Mouse (Mus musculus) ES-E14 (cell line): Measurements from ENCODE around the gene Lrrn2.

ENCODE experiments used
- CHD2 ChIP-seq: IDR thresholded peaks from 2 replicates; pipeline ENCODE4 v1.6.1; 2014; ENCODE audit warnings: mild to moderate bottlenecking, low read depth, low read length, inconsistent platforms
- HCFC1 ChIP-seq: IDR thresholded peaks from 2 replicates; pipeline ENCODE4 v1.6.1; 2012; ENCODE audit warnings: low read length, inconsistent platforms, borderline replicate concordance; ENCODE audit not compliant: insufficient read depth
- ZC3H11A ChIP-seq: IDR thresholded peaks from 2 replicates; pipeline ENCODE4 v1.6.1; 2012; ENCODE audit warnings: low read depth, mild to moderate bottlenecking, inconsistent platforms, low read length, borderline replicate concordance
- ZNF384 ChIP-seq: IDR thresholded peaks from 2 replicates; pipeline ENCODE4 v1.6.1; 2012; ENCODE audit warnings: low read depth, low read length, inconsistent platforms

DNA sequence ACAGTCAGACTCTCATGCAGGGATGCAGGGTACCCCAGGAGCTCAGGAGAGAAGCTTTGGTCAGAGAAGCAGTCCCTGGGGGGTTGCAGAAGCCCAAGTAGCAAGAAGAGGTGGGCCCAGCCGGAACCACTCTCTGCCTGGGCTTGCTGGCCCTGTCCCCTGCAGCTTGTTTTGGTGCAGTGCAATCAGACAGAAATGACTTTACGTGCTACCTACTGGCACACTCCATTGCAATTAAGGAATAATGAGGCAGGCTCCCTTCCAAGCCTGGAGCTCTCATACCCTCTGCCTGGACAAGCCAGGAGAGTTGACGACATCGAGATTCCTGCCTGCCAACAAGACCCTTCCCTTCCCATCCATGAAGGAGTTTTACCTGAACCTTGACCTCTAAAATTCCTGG lies 50.2 kb downstream of the Lrrn2 start:
- no peak for TF ChIP-seq CHD2
- TF ChIP-seq HCFC1 = no peak
- TF ChIP-seq ZC3H11A = no peak
- no peak for TF ChIP-seq ZNF384
